Mouse (Mus musculus) intestine, embryonic 15.5 days (tissue): ENCODE data around the gene Psmc3. TPM values are rescaled to one million over a fixed set of nuclear protein-coding genes. Genes with fewer than 3 reads are reported as not detected.
A peak's percentile ranks its signal among the peaks of the same experiment; 100 is the strongest.
"Not testable (repeated sequence)": the region's sequence is repeated elsewhere in the genome, so short reads cannot be mapped to it uniquely, and the experiment has no call there.

Source experiments
- ATAC-seq: fragments of 200-750 bp; cut with Nextera tagmentation; 2 replicates; pipeline ENCODE4 v1.8.0; 2017; ENCODE audit warnings: moderate TSS enrichment, moderate library complexity
- H3K27ac ChIP-seq: fragments of 300-500 bp; sonication (generic); 2 replicates; pipeline ENCODE4 v1.5.1; 2015; ENCODE audit warnings: mild to moderate bottlenecking, inconsistent platforms
- H3K27me3 ChIP-seq: fragments of 300-500 bp; sonication (generic); replicated peaks from 2 replicates; pipeline ENCODE4 v1.6.1; 2015; ENCODE audit warnings: inconsistent platforms
- H3K36me3 ChIP-seq: fragments of 300-500 bp; sonication (generic); 2 replicates; pipeline ENCODE4 v1.6.1; 2015; ENCODE audit warnings: inconsistent platforms
- H3K4me1 ChIP-seq: fragments of 300-500 bp; sonication (generic); replicated peaks from 2 replicates; pipeline ENCODE4 v1.6.1; 2015; ENCODE audit warnings: inconsistent platforms
- H3K4me2 ChIP-seq: fragments of 300-500 bp; sonication (generic); replicated peaks from 2 replicates; pipeline ENCODE4 v1.6.1; 2015; ENCODE audit warnings: mild to moderate bottlenecking, inconsistent platforms
- H3K4me3 ChIP-seq: fragments of 300-500 bp; sonication (generic); replicated peaks from 2 replicates; pipeline ENCODE4 v1.5.1; 2015; ENCODE audit warnings: inconsistent platforms
- H3K9ac ChIP-seq: fragments of 300-500 bp; sonication (generic); 2 replicates; pipeline ENCODE4 v1.6.1; 2015; ENCODE audit warnings: inconsistent platforms
- H3K9me3 ChIP-seq: fragments of 300-500 bp; sonication (generic); 2 replicates; pipeline ENCODE4 v1.6.1; 2016; ENCODE audit warnings: inconsistent platforms
- WGBS: fragments of 180-500 bp; shearing (Covaris S2); methylation state at CpG from one replicate; pipeline ENCODE4 v1.1.7; 2015; 5-methylcytosine and 5-hydroxymethylcytosine counted together
- polyA plus RNA-seq: library from polyadenylated mRNA; unstranded; fragments of >200 nt; fragmentation: Nextera tagmentation; extraction: Ambion mirVana; gene quantifications from 2 replicates; pipeline ENCODE4 v1.2.1, GENCODE M21; 2015

The Psmc3 gene
- polyA plus RNA-seq, 1 experiment from 2014 or later = 236 TPM

- no peaks in the 10 kb centered on the region for H3K36me3 ChIP-seq
- H3K4me1 ChIP-seq = no peaks in the 10 kb centered on the region
- H3K4me2 ChIP-seq = no peak overlapping the region
- no peak overlapping the region for H3K4me3 ChIP-seq
- no peak overlapping the region for H3K27ac ChIP-seq
- no peaks in the 10 kb centered on the region for H3K27me3 ChIP-seq
- H3K9ac ChIP-seq = no peak overlapping the region
- WGBS = 86% methylated on average over 5 of the region's 5 CpGs
- no peak for ATAC-seq
- no peaks in the 10 kb centered on the region for H3K9me3 ChIP-seq
Observed at GRCm38 (mm10) chr2:91109807-91110385, 56.1 kb downstream of the Psmc3 start.

- Histone ChIP-seq H3K27ac (no peak overlapping the region), H3K4me3 (no peak overlapping the region), H3K9me3 (no peaks in the 10 kb centered on the region), H3K4me1 (peaks cover 3% of the 10 kb centered on the region), H3K9ac (no peak overlapping the region), H3K4me2 (no peak overlapping the region), H3K36me3 (no peaks in the 10 kb centered on the region), H3K27me3 (no peaks in the 10 kb centered on the region)
- WGBS = 79% methylated on average over 6 of the region's 6 CpGs
- no peak for ATAC-seq
Observed at GRCm38 (mm10) chr2:91110429-91110828, 56.6 kb downstream of the Psmc3 start.

GRCm38 (mm10) chr2:91111832-91112231 lies 58.0 kb downstream of the Psmc3 start:
- H3K9me3 ChIP-seq, H3K4me3 ChIP-seq, H3K27ac ChIP-seq, ATAC-seq, H3K9ac ChIP-seq, H3K4me2 ChIP-seq, H3K27me3 ChIP-seq, H3K4me1 ChIP-seq, H3K36me3 ChIP-seq: not testable (repeated sequence)
- 92% methylated on average over 3 of the region's 3 CpGs for WGBS

GRCm38 (mm10) chr2:91112491-91112890 lies 58.7 kb downstream of the Psmc3 start:
- Histone ChIP-seq H3K4me2 (no peak overlapping the region), H3K4me1 (peaks cover 4% of the 10 kb centered on the region), H3K4me3 (no peak overlapping the region), H3K27me3 (no peaks in the 10 kb centered on the region), H3K9ac (no peak overlapping the region), H3K27ac (no peak overlapping the region), H3K36me3 (no peaks in the 10 kb centered on the region), H3K9me3 (no peaks in the 10 kb centered on the region)
- peak; percentile 34; the same call in 1 of the 2 replicates for ATAC-seq
- 38% methylated on average over 4 of the region's 4 CpGs for WGBS

GRCm38 (mm10) chr2:91113334-91113733 lies 59.5 kb downstream of the Psmc3 start:
- no peak for ATAC-seq
- Histone ChIP-seq H3K9ac (no peak overlapping the region), H3K9me3 (no peaks in the 10 kb centered on the region), H3K4me2 (no peak overlapping the region), H3K36me3 (no peaks in the 10 kb centered on the region), H3K27ac (no peak overlapping the region), H3K4me3 (no peak overlapping the region), H3K4me1 (peaks cover 4% of the 10 kb centered on the region), H3K27me3 (no peaks in the 10 kb centered on the region)
- 74% methylated on average over 10 of the region's 10 CpGs for whole genome bisulfite sequencing

GRCm38 (mm10) chr2:91113852-91114251 lies 60.0 kb downstream of the Psmc3 start:
- Histone ChIP-seq H3K9me3 (no peaks in the 10 kb centered on the region), H3K27ac (no peak overlapping the region), H3K9ac (no peak overlapping the region), H3K4me1 (peaks cover 4% of the 10 kb centered on the region), H3K36me3 (no peaks in the 10 kb centered on the region), H3K4me2 (no peak overlapping the region), H3K27me3 (no peaks in the 10 kb centered on the region), H3K4me3 (no peak overlapping the region)
- no peak for ATAC-seq
- WGBS = 76% methylated on average over 6 of the region's 6 CpGs

GRCm38 (mm10) chr2:91114781-91115577 lies 61.2 kb downstream of the Psmc3 start:
- peak; percentile 82 for ATAC-seq
- peak overlapping the region; percentile 91 for H3K4me2 ChIP-seq
- H3K9ac ChIP-seq = peak overlapping the region; percentile 60
- WGBS = 12% methylated on average over 42 of the region's 42 CpGs
- H3K27me3 ChIP-seq = no peaks in the 10 kb centered on the region
- no peak overlapping the region for H3K27ac ChIP-seq
- H3K4me3 ChIP-seq = peak overlapping the region; percentile 49
- H3K4me1 ChIP-seq = peaks cover 4% of the 10 kb centered on the region
- no peaks in the 10 kb centered on the region for H3K9me3 ChIP-seq
- no peaks in the 10 kb centered on the region for H3K36me3 ChIP-seq

GRCm38 (mm10) chr2:91115578-91115970 lies 61.8 kb downstream of the Psmc3 start:
- no peak for ATAC-seq
- Histone ChIP-seq H3K4me3 (peak overlapping the region; percentile 49), H3K36me3 (no peaks in the 10 kb centered on the region), H3K4me2 (peak overlapping the region; percentile 91), H3K27ac (no peak overlapping the region), H3K9ac (peak overlapping the region; percentile 60), H3K4me1 (peaks cover 4% of the 10 kb centered on the region), H3K9me3 (no peaks in the 10 kb centered on the region), H3K27me3 (no peaks in the 10 kb centered on the region)
- 38% methylated on average over 12 of the region's 12 CpGs for WGBS

Other genes with a start within 250 kb of the Psmc3 start
- 332 and 357 TPM in 2 replicates for gene Mtch2, start 206.9 kb upstream of the Psmc3 start, polyA plus RNA-seq
- 6.9 and 8.8 TPM in 2 replicates for gene C1qtnf4, start 168.1 kb upstream of the Psmc3 start, polyA plus RNA-seq
- gene Kbtbd4, start 149.3 kb upstream of the Psmc3 start, polyA plus RNA-seq = 27.8 and 29.8 TPM in 2 replicates
- 276 and 282 TPM in 2 replicates for gene Ndufs3, start 149.2 kb upstream of the Psmc3 start, polyA plus RNA-seq
- gene Celf1, start 113.6 kb upstream of the Psmc3 start, polyA plus RNA-seq = 81.3 and 82.3 TPM in 2 replicates
- gene Rapsn, start 18.4 kb upstream of the Psmc3 start, polyA plus RNA-seq = 1.2 and 1.5 TPM in 2 replicates
- gene Slc39a13, start 16.4 kb downstream of the Psmc3 start, polyA plus RNA-seq = 26.5 and 32.4 TPM in 2 replicates
- 7.9 and 8.9 TPM in 2 replicates for gene Spi1, start 28.4 kb downstream of the Psmc3 start, polyA plus RNA-seq
- gene Mybpc3, start 64.1 kb downstream of the Psmc3 start, polyA plus RNA-seq = 0.05 and 0.06 TPM in 2 replicates
- gene Madd, start 129.8 kb downstream of the Psmc3 start, polyA plus RNA-seq = 8.0 and 11.0 TPM in 2 replicates
- 12.8 and 14.3 TPM in 2 replicates for gene Nr1h3, start 148.8 kb downstream of the Psmc3 start, polyA plus RNA-seq
- 20.4 and 20.9 TPM in 2 replicates for gene Acp2, start 148.9 kb downstream of the Psmc3 start, polyA plus RNA-seq
- 14.8 and 17.4 TPM in 2 replicates for gene Ddb2, start 183.0 kb downstream of the Psmc3 start, polyA plus RNA-seq
- gene Pacsin3, start 201.9 kb downstream of the Psmc3 start, polyA plus RNA-seq = 21.3 and 22.3 TPM in 2 replicates
- gene Arfgap2, start 211.0 kb downstream of the Psmc3 start, polyA plus RNA-seq = 72.0 and 75.6 TPM in 2 replicates